Mouse (Mus musculus): ENCODE results near the gene Chst11.

DNA sequence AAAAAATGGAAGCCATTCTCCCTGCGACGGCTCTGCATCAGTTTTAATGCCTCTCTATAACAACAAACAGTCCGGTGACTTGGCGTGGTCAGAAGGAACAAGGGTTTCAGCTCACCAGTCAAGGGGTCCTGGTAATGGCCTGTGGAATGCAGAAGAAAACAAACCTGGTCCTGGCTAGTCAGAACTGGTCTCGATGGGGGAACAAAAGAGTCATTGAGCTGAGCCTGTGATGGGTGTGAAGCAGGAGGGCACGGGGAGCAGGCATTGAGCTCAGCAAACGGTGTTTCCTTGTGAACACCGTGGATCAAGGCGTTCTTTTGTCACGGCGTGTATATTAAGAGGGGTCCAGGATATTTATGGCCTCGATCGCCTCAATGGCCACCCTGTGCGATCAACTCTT is 160.5 kb downstream of the Chst11 start:
- no peak for TF ChIP-seq CTCF (IDR thresholded peaks at IDR 0.05; ENCODE audit: low read depth, low read length)
- no peak for TF ChIP-seq POLR2A (IDR thresholded peaks at IDR 0.05; ENCODE audit: extremely low read depth, insufficient read depth, low read length)

Measured in liver, adult 2 months (tissue).